Mouse (Mus musculus) liver, embryonic 13.5 days (tissue): ENCODE data around the gene Erich3. TPM values are rescaled to one million over a fixed set of nuclear protein-coding genes. Genes with fewer than 3 reads are reported as not detected.

Source experiments
- ATAC-seq: fragments of 200-750 bp; cut with Nextera tagmentation; 2 replicates; pipeline ENCODE4 v1.8.0; 2017; ENCODE audit warnings: low read depth, mild to moderate bottlenecking, moderate number of reproducible peaks, moderate library complexity
- DNase-seq: peaks from one replicate; pipeline ENCODE4 v3.0.0; 2022
- H3K27ac ChIP-seq: fragments of 300-500 bp; sonication (generic); 2 replicates; pipeline ENCODE4 v1.5.1; 2015; ENCODE audit warnings: moderate library complexity, mild to moderate bottlenecking, inconsistent platforms
- H3K27me3 ChIP-seq: fragments of 300-500 bp; sonication (generic); 2 replicates; pipeline ENCODE4 v1.6.1; 2015; ENCODE audit warnings: mild to moderate bottlenecking, inconsistent platforms
- H3K36me3 ChIP-seq: fragments of 300-500 bp; sonication (generic); 2 replicates; pipeline ENCODE4 v1.6.1; 2015; ENCODE audit warnings: mild to moderate bottlenecking, inconsistent platforms
- H3K4me1 ChIP-seq: fragments of 300-500 bp; sonication (generic); replicated peaks from 2 replicates; pipeline ENCODE4 v1.6.1; 2015; ENCODE audit warnings: inconsistent platforms
- H3K4me2 ChIP-seq: fragments of 300-500 bp; sonication (generic); 2 replicates; pipeline ENCODE4 v1.6.1; 2015; ENCODE audit warnings: inconsistent platforms, mild to moderate bottlenecking, moderate library complexity
- H3K4me3 ChIP-seq: fragments of 300-500 bp; sonication (generic); replicated peaks from 2 replicates; pipeline ENCODE4 v1.5.1; 2015; ENCODE audit warnings: mild to moderate bottlenecking, inconsistent platforms
- H3K9ac ChIP-seq: fragments of 300-500 bp; sonication (generic); 2 replicates; pipeline ENCODE4 v1.6.1; 2015; ENCODE audit warnings: mild to moderate bottlenecking, inconsistent platforms
- H3K9me3 ChIP-seq: fragments of 300-500 bp; sonication (generic); replicated peaks from 2 replicates; pipeline ENCODE4 v1.6.1; 2016; ENCODE audit warnings: inconsistent platforms
- WGBS: fragments of 180-500 bp; shearing (Covaris S2); methylation state at CpG from one replicate; pipeline ENCODE4 v1.1.7; 2015; ENCODE audit not compliant: insufficient replicate concordance; 5-methylcytosine and 5-hydroxymethylcytosine counted together
- polyA plus RNA-seq: library from polyadenylated mRNA; unstranded; fragments of >200 nt; fragmentation: Nextera tagmentation; extraction: Ambion mirVana; gene quantifications from 2 replicates; pipeline ENCODE4 v1.2.1, GENCODE M21; 2015

Gene Erich3
- polyA plus RNA-seq, 1 experiment from 2014 or later = not detected

- Histone ChIP-seq H3K4me3 (no peak overlapping the region), H3K27ac (no peak overlapping the region), H3K9me3 (no peaks in the 10 kb centered on the region), H3K36me3 (no peaks in the 10 kb centered on the region), H3K4me2 (no peak overlapping the region), H3K9ac (no peak overlapping the region), H3K4me1 (no peaks in the 10 kb centered on the region), H3K27me3 (no peaks in the 10 kb centered on the region)
- DNase-seq (no peak), ATAC-seq (no peak)
- 75% methylated on average over 10 of the region's 10 CpGs for WGBS
These were observed 67.8 kb downstream of the Erich3 start for GRCm38 (mm10) chr3:154731431-154731830.

- DNase-seq = no peak
- Histone ChIP-seq H3K4me2 (no peak overlapping the region), H3K9ac (no peak overlapping the region), H3K27me3 (no peaks in the 10 kb centered on the region), H3K4me1 (no peaks in the 10 kb centered on the region), H3K4me3 (no peak overlapping the region), H3K36me3 (no peaks in the 10 kb centered on the region), H3K9me3 (no peaks in the 10 kb centered on the region), H3K27ac (no peak overlapping the region)
- 61% methylated on average over 5 of the region's 5 CpGs for WGBS
- ATAC-seq = no peak
These were observed 77.8 kb downstream of the Erich3 start for GRCm38 (mm10) chr3:154741496-154741895.

- no peak overlapping the region for H3K27ac ChIP-seq
- H3K4me1 ChIP-seq = no peaks in the 10 kb centered on the region
- no peak overlapping the region for H3K4me3 ChIP-seq
- DNase-seq (no peak), ATAC-seq (no peak)
- no peaks in the 10 kb centered on the region for H3K9me3 ChIP-seq
- H3K27me3 ChIP-seq = no peaks in the 10 kb centered on the region
- H3K9ac ChIP-seq = no peak overlapping the region
- no peak overlapping the region for H3K4me2 ChIP-seq
- H3K36me3 ChIP-seq = no peaks in the 10 kb centered on the region
- WGBS = 66% methylated on average over 5 of the region's 5 CpGs
These were observed 79.3 kb downstream of the Erich3 start for GRCm38 (mm10) chr3:154742927-154743326.

GRCm38 (mm10) chr3:154744317-154744716 is 80.7 kb downstream of the Erich3 start:
- ATAC-seq (no peak), DNase-seq (no peak)
- 81% methylated on average over 2 of the region's 2 CpGs for WGBS
- Histone ChIP-seq H3K9me3 (no peaks in the 10 kb centered on the region), H3K4me3 (no peak overlapping the region), H3K27me3 (no peaks in the 10 kb centered on the region), H3K9ac (no peak overlapping the region), H3K36me3 (no peaks in the 10 kb centered on the region), H3K4me1 (no peaks in the 10 kb centered on the region), H3K27ac (no peak overlapping the region), H3K4me2 (no peak overlapping the region)

- Histone ChIP-seq H3K27me3 (no peaks in the 10 kb centered on the region), H3K36me3 (no peaks in the 10 kb centered on the region), H3K9ac (no peak overlapping the region), H3K4me2 (no peak overlapping the region), H3K9me3 (no peaks in the 10 kb centered on the region), H3K4me1 (no peaks in the 10 kb centered on the region), H3K27ac (no peak overlapping the region), H3K4me3 (no peak overlapping the region)
- 22% methylated on average over 3 of the region's 3 CpGs for WGBS
- ATAC-seq = no peak
- no peak for DNase-seq
These were observed 90.8 kb downstream of the Erich3 start for GRCm38 (mm10) chr3:154754505-154754904.

- Histone ChIP-seq H3K27ac (no peak overlapping the region), H3K27me3 (no peaks in the 10 kb centered on the region), H3K4me1 (no peaks in the 10 kb centered on the region), H3K9me3 (no peaks in the 10 kb centered on the region), H3K4me3 (no peak overlapping the region), H3K36me3 (no peaks in the 10 kb centered on the region), H3K9ac (no peak overlapping the region), H3K4me2 (no peak overlapping the region)
- 73% methylated on average over 3 of the region's 3 CpGs for WGBS
- DNase-seq (no peak), ATAC-seq (no peak)
These were observed 91.6 kb downstream of the Erich3 start for GRCm38 (mm10) chr3:154755225-154755624.

- WGBS = 66% methylated on average over 3 of the region's 3 CpGs
- Histone ChIP-seq H3K4me1 (no peaks in the 10 kb centered on the region), H3K4me3 (no peak overlapping the region), H3K9me3 (no peaks in the 10 kb centered on the region), H3K36me3 (no peaks in the 10 kb centered on the region), H3K27ac (no peak overlapping the region), H3K4me2 (no peak overlapping the region), H3K27me3 (no peaks in the 10 kb centered on the region), H3K9ac (no peak overlapping the region)
- DNase-seq = no peak
- no peak for ATAC-seq
These were observed 94.4 kb downstream of the Erich3 start for GRCm38 (mm10) chr3:154758089-154758488.

- Histone ChIP-seq H3K9me3 (no peaks in the 10 kb centered on the region), H3K4me1 (no peaks in the 10 kb centered on the region), H3K27me3 (no peaks in the 10 kb centered on the region), H3K9ac (no peak overlapping the region), H3K36me3 (no peaks in the 10 kb centered on the region), H3K4me3 (no peak overlapping the region), H3K27ac (no peak overlapping the region), H3K4me2 (no peak overlapping the region)
- ATAC-seq (no peak), DNase-seq (no peak)
- WGBS = 50% methylated on average over 3 of the region's 3 CpGs
These were observed 97.4 kb downstream of the Erich3 start for GRCm38 (mm10) chr3:154761108-154761507.

GRCm38 (mm10) chr3:154763374-154763773 is 99.7 kb downstream of the Erich3 start:
- no peaks in the 10 kb centered on the region for H3K27me3 ChIP-seq
- no peak overlapping the region for H3K4me3 ChIP-seq
- H3K9ac ChIP-seq = no peak overlapping the region
- H3K27ac ChIP-seq = no peak overlapping the region
- H3K4me1 ChIP-seq = no peaks in the 10 kb centered on the region
- no peaks in the 10 kb centered on the region for H3K9me3 ChIP-seq
- no peaks in the 10 kb centered on the region for H3K36me3 ChIP-seq
- ATAC-seq (no peak), DNase-seq (no peak)
- 51% methylated on average over 9 of the region's 9 CpGs for WGBS
- no peak overlapping the region for H3K4me2 ChIP-seq

- Histone ChIP-seq H3K4me2 (no peak overlapping the region), H3K4me1 (no peaks in the 10 kb centered on the region), H3K9ac (no peak overlapping the region), H3K27me3 (no peaks in the 10 kb centered on the region), H3K36me3 (no peaks in the 10 kb centered on the region), H3K27ac (no peak overlapping the region), H3K9me3 (no peaks in the 10 kb centered on the region), H3K4me3 (no peak overlapping the region)
- WGBS = 64% methylated on average over 7 of the region's 7 CpGs
- ATAC-seq (no peak), DNase-seq (no peak)
These were observed 100.5 kb downstream of the Erich3 start for GRCm38 (mm10) chr3:154764115-154764514.

GRCm38 (mm10) chr3:154766321-154766720 is 102.7 kb downstream of the Erich3 start:
- Histone ChIP-seq H3K27me3 (no peaks in the 10 kb centered on the region), H3K27ac (no peak overlapping the region), H3K4me3 (no peak overlapping the region), H3K9me3 (no peaks in the 10 kb centered on the region), H3K36me3 (no peaks in the 10 kb centered on the region), H3K4me1 (no peaks in the 10 kb centered on the region), H3K9ac (no peak overlapping the region), H3K4me2 (no peak overlapping the region)
- no peak for DNase-seq
- no peak for ATAC-seq
- 68% methylated on average over 4 of the region's 4 CpGs for WGBS

GRCm38 (mm10) chr3:154771651-154772050 is 108.0 kb downstream of the Erich3 start:
- no peaks in the 10 kb centered on the region for H3K36me3 ChIP-seq
- no peaks in the 10 kb centered on the region for H3K9me3 ChIP-seq
- ATAC-seq (no peak), DNase-seq (no peak)
- no peak overlapping the region for H3K9ac ChIP-seq
- no peak overlapping the region for H3K4me3 ChIP-seq
- no peak overlapping the region for H3K27ac ChIP-seq
- WGBS = 56% methylated on average over 2 of the region's 2 CpGs
- H3K27me3 ChIP-seq = no peaks in the 10 kb centered on the region
- H3K4me2 ChIP-seq = no peak overlapping the region
- no peaks in the 10 kb centered on the region for H3K4me1 ChIP-seq
